Mouse (Mus musculus): ENCODE results near the gene Hnrnpk.
"Not testable (repeated sequence)": the region's sequence is repeated elsewhere in the genome, so short reads cannot be mapped to it uniquely, and the experiment has no call there.

Gene Hnrnpk

GRCm38 (mm10) chr13:58403243-58403642 is at the start of gene Hnrnpk:
Gene Hnrnpk (minus strand): TSS chr13:58403343.
- DNase-seq: not testable (repeated sequence)

DNA sequence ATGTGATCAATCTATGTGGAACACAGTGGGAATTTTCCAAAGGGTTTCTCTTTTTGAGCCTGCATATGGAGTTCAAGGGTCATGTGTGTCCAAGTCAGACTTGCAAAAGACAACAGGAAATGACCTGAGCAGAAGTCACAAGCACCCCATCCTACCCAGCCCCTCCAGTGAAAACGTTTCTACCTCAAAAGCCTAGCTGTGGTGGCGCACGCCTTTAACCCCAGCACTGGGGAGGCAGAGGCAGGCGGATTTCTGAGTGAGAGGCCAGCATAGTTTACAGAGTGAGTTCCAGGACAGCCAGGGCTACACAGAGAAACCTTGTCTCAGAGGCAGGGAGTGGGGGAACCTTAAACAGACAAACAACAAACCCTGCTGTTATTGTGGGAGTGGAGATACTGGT is 49.1 kb upstream of the Hnrnpk start:
- no peak for DNase-seq

DNA sequence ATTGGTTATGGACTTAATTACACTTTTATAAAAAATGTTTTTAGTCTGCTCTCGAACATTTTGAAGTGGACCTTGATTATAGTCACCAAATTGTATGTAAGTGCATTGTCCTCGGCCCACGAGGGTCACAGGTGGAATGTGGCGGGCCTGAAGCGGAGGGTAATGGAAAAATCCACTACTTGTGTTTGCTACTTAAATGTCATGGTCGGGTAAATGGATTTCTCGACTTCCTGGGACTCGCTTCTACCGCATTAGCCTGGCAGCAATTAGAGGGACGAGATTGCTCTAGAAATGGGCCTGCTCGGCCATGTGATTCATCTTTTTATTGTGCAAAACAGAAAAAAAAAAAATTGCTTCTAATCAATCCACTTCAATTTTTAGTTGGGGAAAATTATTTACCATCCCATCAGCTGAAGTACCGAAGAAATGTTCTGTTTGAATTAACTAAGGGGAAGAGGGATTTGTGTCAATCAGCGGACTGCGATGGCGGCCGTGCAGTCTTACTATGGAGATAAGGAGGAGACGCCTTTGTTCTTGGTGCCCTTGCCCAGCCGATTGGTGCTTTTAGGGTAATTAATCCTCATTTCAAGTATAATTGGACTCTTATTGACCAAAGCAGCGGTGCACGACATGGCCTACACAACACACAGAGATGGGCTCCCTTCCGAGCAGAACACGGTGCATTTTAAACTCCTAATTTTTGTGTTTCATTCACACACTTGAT is 47.5 kb upstream of the Hnrnpk start:
- peak in 1 of 2 experiments; percentile 9 for DNase-seq

- no peak for DNase-seq
Observed at GRCm38 (mm10) chr13:58446541-58446940, 43.4 kb upstream of the Hnrnpk start.

DNA sequence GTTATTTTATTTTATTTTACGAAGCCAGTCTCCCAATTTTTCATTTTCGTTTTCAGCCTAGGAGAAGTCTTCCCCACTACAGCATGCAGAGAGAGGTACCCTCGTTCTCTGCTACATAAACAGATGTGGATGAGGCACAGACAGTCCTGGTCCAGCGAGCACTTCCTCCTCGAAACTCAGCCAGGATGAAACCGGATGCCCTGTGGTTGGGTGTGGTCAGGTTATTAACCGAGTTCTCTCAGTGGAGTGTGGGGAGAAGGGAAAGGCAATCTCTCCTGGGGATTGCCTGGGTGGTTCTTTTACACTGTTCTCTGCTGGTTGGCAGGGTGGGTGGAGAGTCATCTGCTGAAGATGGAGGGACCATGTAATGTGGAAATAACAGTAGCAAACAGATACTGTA is 40.6 kb upstream of the Hnrnpk start:
- DNase-seq: peak in 1 of 2 experiments; percentile 17

- DNase-seq: no peak
Observed at GRCm38 (mm10) chr13:58443326-58443725, 40.2 kb upstream of the Hnrnpk start.

- DNase-seq: no peak
Observed at GRCm38 (mm10) chr13:58439716-58440115, 36.6 kb upstream of the Hnrnpk start.

GRCm38 (mm10) chr13:58423061-58423660 is 20.0 kb upstream of the Hnrnpk start:
- DNase-seq: peak in 1 of 2 experiments; percentile 22

DNA sequence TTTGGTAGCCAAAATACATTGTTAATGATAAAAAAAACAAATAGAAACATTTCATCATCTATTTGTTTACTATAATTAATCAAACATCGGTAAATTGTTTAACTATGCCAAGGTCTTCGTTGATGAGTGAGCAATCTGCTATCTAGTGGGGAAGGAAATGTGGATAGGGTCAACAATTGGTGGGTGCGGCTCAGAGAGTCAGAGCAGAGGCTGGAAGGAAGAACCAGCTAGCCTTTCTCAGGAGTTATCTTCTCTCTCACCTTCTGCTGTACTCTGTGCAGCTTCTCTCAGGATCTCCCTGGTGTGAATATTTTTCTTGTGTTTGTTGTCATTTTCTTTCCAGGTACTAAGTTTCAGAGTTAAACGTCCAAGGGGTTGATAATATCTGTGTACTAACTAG is 19.1 kb upstream of the Hnrnpk start:
- no peak for DNase-seq

- no peak for DNase-seq
Observed at GRCm38 (mm10) chr13:58421026-58421425, 17.9 kb upstream of the Hnrnpk start.

GRCm38 (mm10) chr13:58419266-58419665 is 16.1 kb upstream of the Hnrnpk start:
- DNase-seq: no peak

- DNase-seq: peak in 1 of 2 experiments; percentile 17
Observed at GRCm38 (mm10) chr13:58418656-58419055, 15.5 kb upstream of the Hnrnpk start.

GRCm38 (mm10) chr13:58415838-58416237 is 12.7 kb upstream of the Hnrnpk start:
- no peak for DNase-seq

DNA sequence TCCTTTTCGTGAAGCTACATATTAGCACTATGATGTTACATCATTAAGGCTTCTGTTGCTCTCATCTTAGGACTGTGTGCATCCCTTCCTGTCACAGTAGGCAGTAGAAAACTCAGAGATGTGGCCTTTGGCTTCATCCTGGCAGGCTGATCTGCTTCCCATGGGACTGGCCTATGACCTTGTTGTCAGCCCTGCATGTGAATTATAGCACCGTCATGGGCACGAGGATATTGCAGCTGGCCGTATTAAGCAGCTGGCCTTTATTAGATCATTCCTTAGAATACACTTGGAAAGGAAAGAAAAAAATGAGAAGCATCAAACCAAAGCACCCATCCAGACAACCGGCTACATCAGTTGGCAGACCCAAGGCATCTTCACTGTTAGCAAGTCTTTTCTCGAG is 12.2 kb upstream of the Hnrnpk start:
- DNase-seq: peak; percentile 36 to 52

DNA sequence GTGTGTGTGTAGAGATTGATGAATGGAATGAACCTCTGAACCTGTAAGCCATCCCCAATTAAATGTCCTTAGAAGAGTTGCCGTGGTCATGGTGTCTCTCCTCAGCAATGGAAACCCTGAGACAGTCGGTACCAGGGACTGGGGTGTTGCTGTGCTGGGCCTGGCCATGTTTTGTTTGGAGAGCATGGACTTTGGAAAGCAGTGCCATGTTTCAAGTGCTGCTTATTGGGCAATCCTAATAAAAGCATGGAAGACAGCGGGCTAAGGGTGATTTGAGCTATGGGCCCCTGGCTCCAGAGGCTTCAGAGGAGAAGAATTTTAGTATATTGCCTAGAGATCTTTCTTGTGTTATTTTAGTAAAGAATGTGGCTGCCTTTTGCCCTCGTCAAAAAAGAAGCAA is 7.9 kb upstream of the Hnrnpk start:
- no peak for DNase-seq

GRCm38 (mm10) chr13:58402744-58403110 is 416 bp downstream of the Hnrnpk start:
- DNase-seq: no peak

- peak; percentile 98 to 99 for DNase-seq
Observed at GRCm38 (mm10) chr13:58402003-58402743, 970 bp downstream of the Hnrnpk start, which contains the start of gene Rmi1. Gene Rmi1 (plus strand): TSS chr13:58402248.

DNA sequence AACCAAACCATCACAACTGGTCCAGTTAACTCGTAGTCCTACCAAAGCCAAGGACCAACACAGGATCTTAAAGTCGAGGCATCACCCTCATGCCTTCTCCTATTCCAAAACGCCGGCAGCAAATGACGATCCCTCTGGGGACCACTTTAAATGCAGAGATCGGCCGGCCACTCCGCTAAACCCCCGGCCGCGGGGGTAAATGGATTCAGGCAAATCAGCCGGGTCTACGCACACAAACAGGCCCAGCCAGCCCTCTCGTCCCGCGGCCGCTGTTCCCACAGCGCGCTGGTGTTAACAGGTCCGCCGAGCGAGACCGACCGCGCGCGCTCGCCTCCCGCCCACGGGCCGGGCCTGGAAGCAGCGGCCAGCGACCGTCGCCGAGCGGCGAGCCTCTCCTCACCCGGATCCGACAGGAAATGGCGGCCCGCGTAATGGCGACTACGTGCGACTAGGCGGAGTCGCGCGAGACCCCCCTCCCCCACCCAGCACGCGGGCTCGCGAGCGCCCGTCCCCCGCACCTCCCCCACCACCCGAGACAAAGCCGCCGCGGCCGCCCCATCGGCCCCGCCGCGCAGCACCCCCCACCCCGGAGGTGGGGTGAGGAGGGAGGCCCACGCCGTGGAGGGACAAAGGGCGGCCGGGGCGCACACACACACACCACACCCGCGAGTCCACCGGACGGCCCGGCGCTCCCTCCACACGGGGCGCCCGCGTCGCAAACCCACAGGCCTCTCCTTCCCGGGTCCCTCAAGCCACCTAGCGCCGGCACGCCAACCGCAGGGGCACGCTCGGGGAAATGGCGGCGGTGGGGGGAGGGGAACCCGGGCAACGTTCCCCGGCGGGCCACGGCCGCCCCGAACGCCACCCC is 1.8 kb downstream of the Hnrnpk start:
- peak; percentile 87 to 93 for DNase-seq

GRCm38 (mm10) chr13:58400576-58400975 is 2.6 kb downstream of the Hnrnpk start:
- DNase-seq: no peak

GRCm38 (mm10) chr13:58397651-58398050 is 5.5 kb downstream of the Hnrnpk start:
- no peak for DNase-seq

- DNase-seq: not testable (repeated sequence)
Observed at GRCm38 (mm10) chr13:58394392-58394791, 8.8 kb downstream of the Hnrnpk start.

GRCm38 (mm10) chr13:58389324-58389951 is 13.7 kb downstream of the Hnrnpk start:
- no peak for DNase-seq

Measured in kidney, postnatal 4 days (tissue).